Mouse (Mus musculus) cortical plate, adult 2 months (tissue): ENCODE results near the gene 7530416G11Rik.

Experiments used
- CTCF ChIP-seq: fragments of 200-500 bp; IDR thresholded peaks from 2 replicates; pipeline ENCODE4 v1.5.1; 2011; ENCODE audit warnings: mild to moderate bottlenecking, control low read depth, low read length; ENCODE audit not compliant: insufficient read depth; ENCODE audit errors: extremely low read depth
- POLR2A ChIP-seq: fragments of 200-500 bp; IDR thresholded peaks from 2 replicates; pipeline ENCODE4 v1.6.1; 2011; ENCODE audit warnings: mild to moderate bottlenecking, low read length, control low read depth; ENCODE audit not compliant: insufficient read depth; ENCODE audit errors: extremely low read depth

- TF ChIP-seq CTCF (no peak), POLR2A (no peak)
These were observed 45.2 kb downstream of the 7530416G11Rik start for GRCm38 (mm10) chr15:85457838-85458237.
